Mouse (Mus musculus) gastrocnemius, postnatal 36 days (tissue): ENCODE results near the gene Il16. TPM values are rescaled to one million over a fixed set of nuclear protein-coding genes. Genes with fewer than 3 reads are reported as not detected.

Experiments
- DNase-seq, 2 experiments: peaks; one replicate each; pipeline ENCODE4 v3.0.0; 2022
- intact Hi-C: fragments of 180-260 bp; cut with DNase I; formaldehyde crosslinking; loops from one replicate; pipeline ENCODE4 v1.15.1; 2025
- total RNA-seq, 2 experiments: library from RNA; stranded (reverse); gene quantifications; 2 replicates each; pipeline ENCODE4 v1.2.3; 2021

The Il16 gene
- total RNA-seq, 2 experiments from 2014 or later = 2.4 to 3.1 TPM

DNA sequence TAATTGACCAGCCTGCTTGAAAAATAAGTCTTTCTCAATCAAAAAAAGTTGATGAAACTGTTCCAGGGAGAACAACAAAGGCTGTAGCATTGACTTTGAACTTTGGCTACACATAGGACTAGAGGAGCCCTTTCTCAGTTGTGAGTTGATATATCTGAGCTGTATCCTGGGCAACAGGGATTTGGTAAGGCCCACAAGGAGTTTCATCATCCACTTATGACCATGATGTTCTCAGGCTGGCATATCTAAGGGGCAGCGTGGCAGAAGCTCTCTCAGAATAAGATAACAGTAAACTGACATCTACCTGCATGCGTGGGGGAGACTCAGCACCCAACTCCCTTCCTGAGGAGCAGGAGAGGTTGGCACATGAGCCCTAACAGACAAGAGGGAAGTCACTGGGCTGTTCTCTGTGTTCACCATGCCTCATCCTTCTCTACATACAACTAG, 91.9 kb downstream of the Il16 start:
- intact Hi-C loops = no loop called here
- no peak for DNase-seq

DNA sequence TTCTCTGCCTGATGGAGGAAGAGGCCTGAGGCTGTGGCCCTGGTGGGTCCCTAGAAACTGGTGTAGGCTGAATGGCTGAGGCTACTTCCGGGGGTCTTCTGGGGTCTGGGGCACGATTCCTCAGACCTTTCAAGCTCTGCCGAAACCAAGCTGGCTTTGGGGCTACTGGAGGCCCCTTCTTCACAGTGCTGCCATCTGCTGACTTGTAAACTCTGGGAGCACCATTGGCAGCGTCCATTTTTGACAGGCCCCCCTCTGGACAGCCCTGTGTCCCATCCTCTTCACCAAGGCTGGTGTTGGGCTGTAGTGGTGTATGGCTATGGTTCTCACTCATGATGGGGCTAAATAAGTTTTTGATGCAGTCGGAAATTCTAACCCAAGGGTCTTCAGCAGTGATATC, 93.0 kb downstream of the Il16 start:
- no peak for DNase-seq
- intact Hi-C loops = no loop called here

DNA sequence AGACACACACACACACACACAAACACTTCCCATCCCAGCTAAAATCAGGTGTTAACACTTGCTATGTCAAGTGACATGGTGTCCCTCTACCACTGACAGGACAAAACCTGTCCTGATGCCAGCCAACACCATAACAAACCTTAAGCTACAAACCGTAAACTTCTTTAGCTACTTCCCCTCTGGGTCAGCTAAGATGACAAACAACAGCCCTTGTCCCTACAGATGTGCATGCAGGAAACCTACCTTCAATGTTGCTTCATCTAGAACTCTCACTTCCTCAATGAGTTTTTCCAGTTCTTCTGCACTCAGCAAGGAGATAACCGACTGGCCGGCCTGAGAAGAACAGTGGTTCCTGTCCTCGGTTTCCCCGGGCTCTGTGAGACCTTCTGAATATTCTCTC, 94.9 kb downstream of the Il16 start:
- intact Hi-C loops = no loop called here
- no peak for DNase-seq

DNA sequence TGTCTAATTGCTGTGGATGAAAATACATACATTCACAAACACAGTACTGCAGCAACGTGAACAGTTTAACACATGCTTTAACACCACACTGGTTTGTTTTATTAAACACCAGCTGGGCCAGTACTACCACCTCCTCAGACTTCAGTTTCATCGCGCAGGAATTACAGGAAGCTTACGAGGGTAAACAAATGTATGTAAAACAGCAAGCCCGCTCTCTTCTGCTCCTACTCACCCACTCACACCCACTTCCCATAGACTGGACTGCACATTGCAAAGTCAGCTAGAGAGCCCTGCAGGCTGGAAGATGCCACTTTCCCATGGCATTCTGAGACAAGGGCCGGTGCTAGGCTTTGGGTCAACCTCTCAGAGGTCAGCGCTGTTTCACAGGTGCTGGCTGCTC, 96.7 kb downstream of the Il16 start:
- intact Hi-C loops = no loop called here
- no peak for DNase-seq

DNA sequence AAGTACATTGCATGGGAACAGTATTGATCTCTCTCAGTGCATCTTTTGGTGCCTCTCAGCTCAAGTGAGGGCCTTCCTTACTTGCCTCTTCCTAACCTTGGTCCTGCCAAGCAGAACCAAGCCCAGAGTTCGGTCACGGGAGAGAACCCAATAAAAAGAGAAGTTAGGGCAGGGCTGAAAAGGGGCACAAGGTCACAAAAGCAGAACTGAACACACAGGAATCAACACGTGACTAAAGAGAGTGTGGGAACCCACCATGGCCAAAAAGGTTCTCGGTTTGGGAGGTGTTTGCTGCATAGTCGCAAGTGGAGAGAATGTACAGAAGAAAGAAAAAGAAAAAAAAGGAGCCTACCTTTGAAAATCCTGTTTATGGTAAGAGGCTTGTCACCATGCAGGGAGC, 100.0 kb downstream of the Il16 start:
- DNase-seq = no peak
- intact Hi-C loops = no loop called here

DNA sequence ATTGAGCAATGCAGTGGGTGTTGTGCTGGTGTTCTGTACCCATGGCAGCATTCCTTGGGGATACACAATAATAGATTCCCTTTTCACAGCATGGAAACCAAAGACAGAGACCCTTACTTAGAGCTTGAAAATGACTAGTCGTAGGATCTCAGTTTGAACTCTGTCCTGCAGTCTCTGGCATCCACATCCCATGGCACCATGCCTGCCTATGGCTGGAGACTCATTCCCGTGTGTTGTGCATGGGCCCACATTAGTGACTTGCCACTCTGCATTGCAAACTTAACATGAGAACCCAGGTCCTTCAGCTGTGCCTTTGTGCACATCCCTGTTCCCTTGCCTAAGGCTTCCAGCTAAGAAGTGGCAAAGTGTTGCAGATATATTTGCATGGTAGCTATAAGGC, 100.8 kb downstream of the Il16 start:
- DNase-seq = no peak
- intact Hi-C loops = no loop called here

DNA sequence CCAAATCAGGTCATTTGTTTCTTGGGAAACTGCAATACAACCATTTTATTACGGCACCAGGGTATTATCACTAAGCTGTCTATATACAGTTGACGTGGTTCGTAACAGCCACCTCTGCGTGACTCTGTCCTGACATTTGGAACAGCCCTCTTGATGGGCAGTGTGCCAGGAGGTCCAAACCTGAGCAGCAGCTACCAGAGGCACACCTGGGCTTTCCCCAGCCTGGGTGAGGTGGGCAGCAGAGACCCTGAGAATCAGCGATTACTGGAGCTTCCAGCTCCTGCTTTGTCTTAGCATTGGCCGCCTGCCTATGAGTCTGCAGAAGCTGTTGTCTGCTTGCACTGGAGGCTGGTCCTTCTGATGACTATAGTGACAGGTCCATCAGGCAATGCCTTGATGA, 101.9 kb downstream of the Il16 start:
- intact Hi-C loops = no loop called here
- no peak for DNase-seq

DNA sequence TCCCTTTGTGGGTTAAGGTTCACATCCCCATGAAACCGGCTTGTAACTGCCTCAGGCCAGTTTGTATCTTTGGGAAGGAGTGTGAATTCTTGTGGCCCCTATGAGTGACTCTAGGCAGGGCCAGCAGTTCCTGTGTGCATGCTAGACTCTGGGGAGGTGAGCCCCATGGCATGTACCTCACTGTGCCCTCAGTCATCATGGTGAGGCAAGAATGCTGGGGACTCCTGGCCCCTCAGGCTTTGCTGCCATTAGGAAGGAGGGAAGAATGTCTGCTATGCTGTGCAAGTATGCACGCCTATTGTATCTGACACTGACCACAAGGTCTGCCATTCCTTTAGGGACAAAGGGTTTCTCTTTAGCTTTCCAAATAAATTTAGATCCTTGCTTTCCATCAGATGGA, 104.4 kb downstream of the Il16 start:
- intact Hi-C loops = no loop called here
- no peak for DNase-seq

DNA sequence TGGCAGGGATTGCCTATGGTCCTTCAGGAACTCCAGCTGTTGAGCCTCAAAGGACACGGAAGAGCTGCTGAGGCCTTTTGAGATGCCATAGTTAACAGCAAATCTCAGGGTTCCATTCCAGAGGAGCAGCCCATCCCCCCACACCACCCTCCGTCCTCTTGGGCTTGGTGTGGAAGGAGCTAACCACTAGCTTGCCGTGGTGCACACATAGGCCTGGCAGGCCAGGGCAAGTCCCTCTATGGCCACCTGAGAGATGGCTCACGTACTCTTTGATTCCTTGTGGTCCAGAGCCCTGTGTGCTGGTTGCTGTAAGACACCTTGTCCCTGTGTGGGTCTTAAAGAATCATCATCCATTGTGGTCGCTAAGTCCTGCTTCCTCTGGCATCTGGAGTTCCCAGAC, 104.9 kb downstream of the Il16 start:
- no peak for DNase-seq
- intact Hi-C loops = no loop called here

DNA sequence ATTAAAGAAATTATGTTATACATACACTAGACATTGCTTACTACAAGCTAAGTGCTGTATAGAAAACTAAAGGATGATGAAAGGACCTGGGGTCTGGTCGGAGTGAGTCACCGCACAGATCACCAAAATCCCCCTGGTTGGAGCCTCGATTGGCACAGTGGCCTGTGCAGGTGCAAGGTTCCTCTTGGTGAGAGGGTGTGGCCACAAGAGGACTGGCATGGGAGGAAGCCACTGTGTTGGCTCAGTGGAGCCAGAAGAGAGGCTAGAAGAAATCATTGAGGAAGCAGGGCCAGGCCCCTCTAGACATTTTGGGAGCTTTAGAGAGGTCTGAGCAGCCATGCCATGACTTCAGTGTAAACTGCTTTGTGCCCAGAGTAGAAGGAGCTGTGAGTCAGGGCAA, 106.4 kb downstream of the Il16 start:
- no peak for DNase-seq
- intact Hi-C loops = no loop called here

DNA sequence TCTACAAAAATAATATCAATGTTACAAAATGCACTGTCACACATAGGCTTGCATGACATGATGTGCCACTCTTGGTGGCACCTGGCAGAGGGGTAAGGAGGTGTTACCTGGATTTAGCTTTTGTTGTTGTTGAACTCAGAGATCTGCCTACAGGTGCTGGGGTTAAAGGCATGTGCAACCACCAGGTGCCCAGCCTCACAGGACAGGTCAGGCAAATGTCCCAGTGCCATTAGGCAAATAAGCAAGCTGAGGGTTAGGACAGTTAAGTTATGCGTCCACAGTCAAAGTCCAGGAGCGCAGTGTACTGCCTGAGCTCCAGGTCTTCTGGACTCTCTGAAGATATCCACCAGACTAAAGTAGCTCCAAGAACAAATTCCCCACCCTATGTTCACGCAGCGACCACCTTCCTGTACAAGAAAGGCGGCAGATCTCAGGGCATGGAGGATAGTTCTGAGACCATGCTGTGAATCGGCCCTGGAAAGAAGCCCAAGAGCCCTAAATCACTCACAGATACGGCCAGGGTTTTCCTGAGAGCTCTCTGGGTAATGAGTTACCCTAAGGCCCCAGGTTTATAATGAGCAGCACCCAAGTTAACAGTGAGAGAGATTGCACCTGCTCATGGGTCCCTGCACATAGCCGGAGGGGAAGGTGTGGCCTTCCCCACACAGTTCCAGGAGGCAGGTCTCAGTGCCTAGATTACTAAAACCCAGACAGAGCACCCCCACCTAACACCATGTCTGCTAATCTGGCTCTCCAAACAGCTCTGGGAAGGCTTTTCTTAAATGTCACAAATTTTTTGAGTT, 107.5 kb downstream of the Il16 start:
- intact Hi-C loops = no loop called here
- no peak for DNase-seq

DNA sequence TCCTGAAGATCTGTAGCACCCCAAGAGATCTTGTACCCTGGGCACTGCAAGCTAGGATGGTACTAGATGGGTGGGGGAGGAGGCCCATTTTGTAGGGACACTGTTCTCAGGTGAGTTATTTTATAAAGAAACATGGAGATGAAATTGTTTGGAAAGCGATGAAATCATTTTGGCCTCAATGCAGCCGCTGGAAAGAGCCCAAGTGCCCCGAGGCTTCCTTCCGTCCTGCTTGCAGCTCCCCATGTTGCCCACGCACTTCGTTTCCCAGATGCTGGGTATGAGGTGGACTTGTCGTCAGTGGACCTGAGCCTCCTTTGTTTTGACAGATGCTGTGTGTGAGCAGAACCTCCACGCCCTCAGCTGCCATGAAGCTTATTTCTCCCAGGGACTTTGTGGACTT, 109.1 kb downstream of the Il16 start:
- DNase-seq = no peak
- intact Hi-C loops = no loop called here

DNA sequence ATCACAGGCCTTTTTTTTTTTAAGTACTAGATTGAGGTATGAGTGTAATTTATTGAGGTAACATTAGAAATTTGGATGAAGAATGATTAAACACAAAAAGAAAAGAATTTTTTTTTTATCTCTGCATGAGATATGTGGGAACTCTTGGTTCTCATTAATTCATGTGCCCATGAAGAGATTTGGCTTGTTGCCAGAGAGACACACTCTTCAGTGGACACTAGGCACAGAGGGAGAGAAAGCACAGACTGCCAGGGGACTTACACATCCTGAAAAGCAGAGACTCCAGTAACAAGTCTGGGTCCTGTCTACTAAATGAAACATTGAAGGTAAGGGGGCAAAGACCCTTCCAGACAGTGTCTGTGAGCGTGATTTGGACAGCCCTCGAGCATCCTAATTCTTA, 109.8 kb downstream of the Il16 start:
- intact Hi-C loops = no loop called here
- no peak for DNase-seq

DNA sequence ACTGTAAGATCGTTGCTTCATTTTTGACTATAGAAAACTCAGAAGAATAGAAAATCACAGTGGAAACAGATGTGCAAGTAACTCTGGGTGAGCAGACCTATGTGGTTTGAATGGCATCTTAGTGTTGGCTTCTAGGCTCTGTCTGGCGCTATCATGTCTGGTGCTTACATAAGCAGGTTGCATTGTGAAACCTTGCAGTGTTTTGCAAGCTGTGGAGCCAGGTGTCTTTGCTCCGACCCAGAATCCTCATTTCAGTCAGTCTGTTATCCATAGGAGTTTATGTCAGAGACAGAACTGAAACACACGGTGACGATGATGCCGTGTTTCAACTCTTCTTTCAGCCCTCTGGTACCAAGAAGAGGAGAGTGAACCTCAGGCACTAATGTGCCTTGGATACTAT, 111.7 kb downstream of the Il16 start:
- intact Hi-C loops = no loop called here

DNA sequence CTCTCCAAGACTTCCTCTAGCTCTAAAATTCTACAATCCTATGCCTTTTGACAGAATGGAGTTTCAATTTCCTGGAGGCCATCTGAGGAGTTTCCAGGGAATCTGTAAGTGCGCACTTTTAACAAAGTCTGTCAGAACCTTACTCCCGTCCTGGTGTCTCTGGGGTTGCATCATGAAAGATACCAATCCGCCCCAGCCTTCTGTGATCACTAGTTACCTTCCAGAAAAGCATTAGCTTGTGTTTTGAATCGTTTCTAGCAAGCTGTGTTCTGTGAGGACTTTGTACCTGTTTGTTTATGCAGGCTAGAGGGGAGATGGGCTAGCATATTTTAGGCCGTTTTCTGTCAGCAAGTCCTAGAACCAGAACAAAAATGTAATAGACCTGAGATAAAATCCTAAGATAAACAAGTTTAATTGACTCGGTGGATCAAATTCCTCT, 112.8 kb downstream of the Il16 start:
- intact Hi-C loops = no loop called here

More for the DNA sequence above, 111.7 kb downstream of the Il16 start:
- no peak for DNase-seq

DNA sequence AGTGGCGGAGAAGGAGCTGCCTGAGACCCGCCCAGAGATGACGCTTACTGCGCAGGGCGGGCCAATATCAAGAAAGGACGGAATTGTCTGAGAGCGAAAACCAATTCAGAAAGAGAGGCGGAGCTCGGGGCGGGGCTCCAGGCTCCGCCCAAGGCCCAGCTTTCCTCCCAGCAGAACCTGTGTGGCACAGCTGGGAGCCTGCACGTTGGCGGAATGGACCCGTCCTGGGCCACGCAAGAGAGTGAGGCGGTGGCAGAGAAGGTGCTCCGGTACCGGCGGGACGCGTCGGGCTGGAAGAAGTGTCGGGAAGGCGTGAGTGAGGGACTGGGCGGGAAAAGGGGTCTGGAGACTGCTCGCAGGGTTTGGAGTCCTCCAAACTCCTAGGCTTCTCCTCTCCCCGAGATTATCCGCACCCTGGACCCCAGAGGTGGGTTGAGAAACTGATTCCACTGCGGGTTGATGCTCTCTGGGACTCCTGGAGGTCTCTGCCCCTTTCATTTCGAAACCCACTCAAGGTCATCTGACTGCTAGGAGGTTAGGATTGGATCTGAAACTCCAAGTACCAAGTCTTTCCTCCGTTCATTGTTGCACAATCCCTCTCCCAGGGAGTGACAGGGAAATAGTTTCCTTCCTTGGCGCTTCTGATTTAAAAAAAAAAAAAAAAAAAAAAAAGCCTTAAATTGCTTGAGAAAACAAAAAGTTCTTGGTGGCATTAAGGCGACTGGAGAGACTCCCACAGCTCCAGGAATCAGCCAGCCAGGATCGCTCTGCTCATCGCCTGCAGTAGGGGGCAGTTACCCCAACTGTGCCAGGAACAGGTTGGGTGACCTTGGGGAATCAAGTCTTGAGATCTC, 113.5 kb downstream of the Il16 start, which contains the start of gene Stard5:
TSS of gene Stard5 (plus strand) at position 132 of the 854 bp plus-strand sequence.
- intact Hi-C loops = no loop called here
- DNase-seq = peak; percentile 91 to 92

More for the DNA sequence above, 112.8 kb downstream of the Il16 start:
- DNase-seq = no peak

DNA sequence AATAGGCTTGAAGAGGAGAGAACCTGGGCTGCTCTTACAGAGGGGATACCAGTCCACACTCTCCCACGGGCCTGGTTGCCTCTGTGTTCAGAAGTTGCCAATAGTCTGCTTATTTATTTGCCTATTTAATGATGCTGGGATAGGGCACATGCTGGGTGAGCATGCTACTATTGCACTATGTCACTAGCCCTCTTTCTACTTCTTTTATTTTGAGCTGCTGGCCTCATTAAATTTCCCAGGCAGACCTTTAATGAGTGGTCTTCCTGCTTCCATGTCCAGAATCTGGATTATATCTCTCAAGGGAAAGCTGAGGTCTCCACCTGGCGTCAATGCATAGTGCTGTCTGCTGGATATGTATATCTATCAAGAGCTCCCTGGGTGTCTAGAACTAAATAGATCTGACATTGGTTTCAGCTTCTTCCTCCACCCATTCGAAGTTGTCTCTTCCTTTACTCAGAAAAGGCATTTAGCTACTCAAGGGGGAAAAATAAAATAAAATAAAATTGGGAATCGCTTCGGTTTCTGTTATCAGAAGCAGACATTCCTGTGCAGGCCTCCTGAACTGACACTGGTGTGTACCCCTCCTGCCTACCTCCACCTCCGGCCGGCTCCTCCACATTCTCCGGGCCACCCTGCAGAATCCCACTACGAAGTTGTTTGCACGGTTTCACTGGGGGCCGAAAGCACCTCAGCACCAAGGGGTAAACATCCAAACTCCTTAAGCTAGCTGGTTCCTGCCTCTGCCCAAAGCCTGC, 114.3 kb downstream of the Il16 start:
- no peak for DNase-seq
- intact Hi-C loops = no loop called here

DNA sequence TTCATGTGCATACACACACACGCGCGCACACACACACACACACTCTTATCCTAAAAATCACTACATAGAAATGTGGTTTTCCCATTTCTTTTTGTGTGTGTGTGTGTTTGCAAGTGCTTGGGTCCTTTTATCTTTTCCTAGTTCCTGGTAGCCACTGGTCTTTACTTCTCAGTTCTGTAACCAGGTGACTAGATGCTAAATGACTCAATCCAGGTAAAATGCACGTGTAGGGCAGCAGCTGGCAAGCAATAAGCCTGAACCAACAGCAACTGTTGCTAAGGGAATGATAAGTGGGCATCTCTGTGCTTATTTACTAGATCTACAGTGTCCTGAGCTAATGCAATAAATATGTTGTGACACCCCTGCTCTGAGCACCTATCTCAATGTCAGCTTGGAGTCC, 118.2 kb downstream of the Il16 start:
- no peak for DNase-seq
- intact Hi-C loops = no loop called here

DNA sequence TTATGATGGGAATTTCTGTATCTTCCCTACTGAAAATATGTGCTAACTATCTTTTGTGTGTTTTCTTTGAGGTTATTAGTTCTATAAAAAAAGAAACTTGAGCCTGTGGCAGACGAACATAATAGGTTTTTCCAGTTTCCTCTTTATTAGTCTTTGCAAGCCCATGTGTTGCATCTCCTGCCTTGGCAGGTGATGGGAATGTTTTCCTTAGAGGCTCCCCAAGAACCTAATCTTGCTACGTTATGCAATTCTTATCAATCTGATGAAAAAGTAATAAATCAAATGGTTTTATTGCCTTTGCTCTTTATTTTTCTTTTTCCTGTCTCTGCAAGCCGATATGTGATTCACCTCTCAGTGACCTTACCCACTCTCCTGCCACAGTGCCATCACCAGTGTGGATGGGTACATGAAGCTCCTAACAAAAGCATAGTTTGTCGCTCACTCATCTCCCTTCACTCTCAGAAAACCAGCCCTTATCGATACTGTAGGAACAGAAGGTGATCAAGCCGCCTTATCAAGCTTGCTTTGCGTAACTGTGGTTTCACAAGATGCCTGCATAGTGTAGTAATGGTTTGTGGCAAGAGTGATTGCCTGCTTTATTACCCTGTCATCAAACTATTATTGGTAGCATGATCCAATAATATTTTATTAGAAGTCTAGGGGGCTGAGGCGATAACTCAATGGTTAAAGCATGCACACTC, 118.8 kb downstream of the Il16 start:
- no peak for DNase-seq

DNA sequence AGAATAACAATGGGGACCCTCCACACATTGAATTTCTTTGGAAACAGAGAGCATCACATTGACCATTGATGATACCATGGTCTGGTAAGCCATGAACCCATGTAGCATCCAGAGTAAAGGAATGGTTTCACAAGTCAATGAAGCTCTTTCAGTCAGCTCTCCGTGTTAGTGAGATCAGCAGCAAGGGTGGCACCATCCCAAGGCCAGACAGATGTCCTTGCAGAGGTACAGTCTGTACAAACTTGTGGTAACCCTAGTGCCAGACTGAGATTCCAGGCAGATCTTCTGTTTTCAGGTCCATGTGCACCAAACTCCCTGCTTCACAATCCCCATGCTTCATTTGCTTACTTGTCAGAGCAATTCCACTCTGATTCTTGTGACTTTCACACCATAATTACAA, 121.5 kb downstream of the Il16 start:
- DNase-seq = no peak
- intact Hi-C loops = no loop called here

More for the DNA sequence above, 118.8 kb downstream of the Il16 start:
- intact Hi-C loops = no loop called here
